Mouse (Mus musculus) CD8-positive naive resting alpha-beta T cell, adult 2 months (primary cell): ENCODE data around the gene Syt6.
"Not testable (repeated sequence)": the region's sequence is repeated elsewhere in the genome, so short reads cannot be mapped to it uniquely, and the experiment has no call there.

Experiments used
- DNase-seq, 2 experiments: peaks; one replicate each; pipeline ENCODE4 v3.0.0; 2022; ENCODE audit warnings: low read depth in 2 of 2, low spot score in 2 of 2

The Syt6 gene

DNA sequence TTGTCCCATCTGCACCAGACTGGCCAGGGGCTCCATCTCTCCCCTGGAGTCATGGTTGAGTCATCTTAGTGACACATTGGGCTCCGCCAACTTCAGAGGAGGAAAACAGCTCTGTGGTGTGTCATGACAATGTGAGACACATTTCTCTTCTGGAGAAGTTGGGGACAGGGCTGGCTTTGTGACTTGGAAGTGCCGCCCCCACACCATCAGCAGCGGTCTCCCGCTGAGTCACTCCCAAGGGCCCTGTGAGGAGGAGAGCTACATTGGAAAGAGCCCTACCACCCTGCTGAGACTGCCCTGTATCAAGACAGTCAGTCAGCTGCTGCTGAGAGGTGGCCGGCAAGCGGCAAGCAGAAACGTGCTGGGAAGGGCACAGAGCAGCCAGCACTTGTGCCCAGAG lies 26.0 kb downstream of the Syt6 start:
- no peak for DNase-seq

DNA sequence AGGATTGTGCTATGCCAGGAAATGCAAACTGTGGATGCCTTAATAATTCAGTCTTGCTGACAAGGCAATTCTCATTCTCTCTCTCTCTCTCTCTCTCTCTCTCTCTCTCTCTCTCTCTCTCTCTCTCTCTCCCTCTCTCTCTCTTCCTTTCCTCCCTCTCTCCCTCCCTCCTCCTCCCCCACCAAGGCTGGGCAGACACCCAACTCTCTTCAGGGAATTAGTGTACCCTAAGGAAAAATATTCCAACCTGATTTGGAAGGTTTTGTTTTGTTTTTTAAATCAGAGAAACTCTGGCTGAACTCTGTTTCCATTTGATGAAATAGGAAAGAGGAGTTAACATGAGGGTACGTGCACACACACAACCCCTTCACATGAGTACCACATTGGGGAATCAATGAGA lies 26.5 kb downstream of the Syt6 start:
- no peak for DNase-seq

GRCm38 (mm10) chr3:103606045-103606597 lies 31.1 kb downstream of the Syt6 start:
- DNase-seq: no peak

DNA sequence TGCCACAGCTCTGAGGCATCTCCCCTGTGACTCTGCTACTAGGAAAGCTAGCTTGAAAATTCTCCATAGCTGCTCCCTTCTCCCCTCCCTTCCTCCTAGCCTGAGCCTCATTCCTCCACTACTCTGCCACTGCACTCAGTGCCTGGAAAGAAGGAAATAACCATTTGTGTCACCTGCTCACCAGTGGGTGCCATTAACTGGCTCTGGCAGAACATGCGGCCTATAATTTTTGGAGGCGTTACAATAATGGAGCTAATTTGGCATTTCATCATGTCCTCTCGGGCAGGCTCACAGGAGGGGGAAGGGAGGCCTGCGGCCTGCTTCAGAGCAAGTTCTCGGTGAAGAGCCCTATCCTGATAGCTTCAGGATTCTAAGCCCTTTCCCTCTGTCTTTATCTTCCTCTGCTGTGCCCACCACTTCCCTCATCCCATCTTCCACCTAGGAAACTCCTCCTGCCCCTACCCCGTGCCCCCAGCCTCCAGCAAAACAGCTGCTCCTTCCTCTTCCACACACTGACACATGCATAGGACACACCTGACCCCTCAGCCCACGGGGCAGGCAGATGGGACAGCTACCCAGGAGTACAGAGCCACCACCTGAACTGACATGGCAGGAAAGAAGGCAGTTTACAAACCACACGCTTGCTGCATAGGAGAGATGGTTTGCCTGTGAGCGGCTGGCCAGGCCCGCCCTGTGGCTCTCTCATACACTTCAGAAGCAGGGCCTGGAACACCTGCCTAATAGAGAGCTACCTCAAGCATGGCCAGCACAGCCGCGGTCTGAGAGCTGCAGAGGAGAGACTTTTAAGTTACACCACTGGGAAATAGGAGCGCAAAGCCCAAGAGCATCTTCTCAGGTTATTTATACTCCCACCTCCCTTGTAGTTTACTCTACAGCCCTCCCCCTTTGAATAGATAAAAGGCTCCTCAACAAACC lies 31.9 kb downstream of the Syt6 start:
- no peak for DNase-seq

DNA sequence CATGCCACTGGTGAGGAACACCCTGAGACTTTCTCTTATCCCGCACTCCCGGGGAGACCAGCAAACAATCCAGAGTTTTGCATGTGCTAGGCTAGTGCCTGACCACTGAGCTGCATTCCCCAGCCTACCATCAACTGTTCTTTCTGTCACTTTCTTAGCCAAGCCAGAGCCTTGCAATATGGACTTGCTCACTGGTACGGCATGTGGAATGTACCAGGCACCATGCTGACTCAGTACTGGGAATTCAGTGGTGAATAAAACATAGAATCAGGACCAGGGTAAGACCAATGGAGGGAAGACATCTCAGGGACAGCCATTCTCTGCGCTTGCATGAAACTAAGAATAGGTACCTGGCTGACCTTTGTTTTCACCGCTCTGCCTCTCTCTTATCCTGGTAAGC lies 35.2 kb downstream of the Syt6 start:
- DNase-seq: no peak

GRCm38 (mm10) chr3:103612636-103613355 lies 37.8 kb downstream of the Syt6 start:
- no peak for DNase-seq

GRCm38 (mm10) chr3:103615621-103616020 lies 40.6 kb downstream of the Syt6 start:
- no peak for DNase-seq

GRCm38 (mm10) chr3:103616981-103617380 lies 42.0 kb downstream of the Syt6 start:
- DNase-seq: no peak

GRCm38 (mm10) chr3:103620101-103620500 lies 45.1 kb downstream of the Syt6 start:
- DNase-seq: no peak

DNA sequence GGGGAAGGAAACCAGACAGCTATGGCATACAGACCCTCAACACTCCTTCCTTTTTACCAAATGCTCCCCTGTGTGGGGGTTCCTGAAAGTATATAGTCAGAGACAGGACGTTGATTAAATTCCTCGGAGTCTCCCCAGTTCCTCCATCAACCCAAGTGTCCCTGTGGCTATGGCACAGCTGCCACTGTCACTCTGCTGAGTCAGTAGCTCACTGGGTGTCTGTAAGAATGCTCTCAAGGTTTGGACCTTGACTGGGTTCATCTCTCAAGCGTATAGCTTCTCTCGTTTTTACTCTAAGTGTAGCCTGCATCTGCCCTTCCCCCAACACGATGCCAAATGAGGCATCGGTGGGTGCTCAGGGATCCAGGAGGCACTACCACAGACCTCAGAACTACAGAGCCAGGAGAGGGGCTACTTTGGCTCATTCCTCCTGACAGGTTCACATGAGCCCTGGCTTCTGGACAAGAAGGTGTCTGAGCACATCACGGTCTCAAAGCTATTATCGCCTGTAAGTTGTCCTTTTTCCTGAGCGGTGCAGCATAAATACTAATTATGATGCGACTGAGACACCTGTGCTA lies 49.0 kb downstream of the Syt6 start:
- no peak for DNase-seq

GRCm38 (mm10) chr3:103624591-103625051 lies 49.6 kb downstream of the Syt6 start:
- DNase-seq: no peak

DNA sequence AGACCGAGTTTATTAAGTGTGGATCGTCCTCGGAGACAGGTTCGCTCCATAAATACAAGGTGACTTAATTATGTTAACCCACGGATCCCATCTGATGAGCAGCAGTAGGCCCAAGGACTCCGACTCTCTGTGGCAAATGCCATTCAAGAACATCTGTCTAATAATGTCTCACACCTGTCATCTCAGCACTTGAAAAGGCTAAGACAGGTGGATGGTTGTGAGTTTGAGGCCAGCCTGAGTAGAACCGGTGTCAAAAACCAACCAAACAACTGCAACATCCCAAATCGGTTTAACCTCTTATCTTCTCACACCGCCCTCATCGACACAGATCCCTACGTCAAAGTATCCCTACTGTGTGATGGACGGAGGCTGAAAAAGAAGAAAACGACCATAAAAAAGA lies 50.1 kb downstream of the Syt6 start:
- DNase-seq: no peak

GRCm38 (mm10) chr3:103626481-103626880 lies 51.5 kb downstream of the Syt6 start:
- DNase-seq: no peak

DNA sequence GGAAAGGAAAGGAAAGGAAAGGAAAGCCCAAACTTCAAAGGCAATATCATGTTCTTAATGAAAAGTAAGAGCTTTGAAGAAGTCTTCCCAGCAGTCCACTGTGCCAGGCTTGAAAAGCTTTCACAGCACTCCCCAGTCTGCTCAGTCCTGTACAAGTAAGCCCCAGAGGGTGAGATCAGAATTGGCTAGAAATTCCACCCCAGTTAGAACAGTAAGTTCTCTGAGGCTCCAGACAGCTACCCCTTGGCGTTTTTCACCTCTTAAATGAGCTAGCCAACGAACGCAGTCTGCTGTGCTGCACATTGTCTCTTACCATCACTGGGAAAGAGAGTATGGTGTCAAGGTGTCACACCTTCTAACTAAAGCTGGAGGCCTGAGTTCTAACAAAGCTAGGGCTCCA lies 52.6 kb downstream of the Syt6 start:
- DNase-seq: no peak

- no peak for DNase-seq
Measured at GRCm38 (mm10) chr3:103633124-103633523, 58.1 kb downstream of the Syt6 start.

GRCm38 (mm10) chr3:103633831-103634230 lies 58.8 kb downstream of the Syt6 start:
- no peak for DNase-seq

DNA sequence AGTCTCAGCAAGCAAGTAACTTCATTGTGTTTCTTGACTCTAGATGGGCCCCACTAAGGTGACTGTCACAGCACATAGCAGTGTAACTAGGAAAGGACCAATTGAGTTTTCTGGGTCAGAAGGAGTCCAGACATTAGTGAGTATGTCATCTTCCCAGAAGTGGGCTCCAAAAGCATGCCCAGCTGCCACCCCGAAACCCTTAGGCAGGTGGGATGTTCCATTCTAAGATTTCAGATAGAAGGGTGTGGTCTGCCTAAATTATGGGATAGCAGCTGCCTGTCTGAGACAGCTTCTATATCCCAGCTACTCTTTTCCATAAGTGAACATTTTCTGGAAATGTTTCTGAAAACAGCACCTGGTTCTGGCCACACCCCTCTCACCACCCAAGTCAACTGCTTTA lies 59.2 kb downstream of the Syt6 start:
- DNase-seq: no peak

GRCm38 (mm10) chr3:103637641-103638040 lies 62.6 kb downstream of the Syt6 start:
- DNase-seq: no peak

DNA sequence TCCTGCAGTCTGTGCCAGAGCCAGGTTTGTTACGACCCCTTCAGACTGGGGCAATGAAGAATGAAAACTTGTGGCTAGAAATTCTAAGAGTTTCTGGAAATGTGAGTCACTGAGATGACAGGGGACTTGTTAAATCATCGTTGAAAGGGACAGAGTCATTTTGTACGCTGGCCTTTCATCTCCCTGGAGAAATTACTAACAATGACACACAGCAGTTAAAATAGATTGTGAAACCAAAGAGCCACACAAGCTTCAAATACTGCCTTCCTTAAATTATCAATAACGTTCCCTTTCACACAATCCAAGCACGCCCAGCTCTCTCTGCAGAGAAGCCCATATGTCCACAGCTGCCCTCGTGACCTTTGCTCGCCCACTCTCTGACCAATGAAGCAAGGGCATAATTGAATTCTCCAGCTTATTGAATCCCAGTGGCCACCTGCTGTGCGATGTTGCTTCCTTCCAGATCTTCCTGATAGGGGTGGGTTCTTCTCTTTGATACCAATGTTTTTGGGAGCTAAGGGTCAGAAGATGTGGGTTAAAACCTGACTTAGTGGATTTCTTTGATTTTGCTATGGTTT lies 65.3 kb downstream of the Syt6 start:
- no peak for DNase-seq

DNA sequence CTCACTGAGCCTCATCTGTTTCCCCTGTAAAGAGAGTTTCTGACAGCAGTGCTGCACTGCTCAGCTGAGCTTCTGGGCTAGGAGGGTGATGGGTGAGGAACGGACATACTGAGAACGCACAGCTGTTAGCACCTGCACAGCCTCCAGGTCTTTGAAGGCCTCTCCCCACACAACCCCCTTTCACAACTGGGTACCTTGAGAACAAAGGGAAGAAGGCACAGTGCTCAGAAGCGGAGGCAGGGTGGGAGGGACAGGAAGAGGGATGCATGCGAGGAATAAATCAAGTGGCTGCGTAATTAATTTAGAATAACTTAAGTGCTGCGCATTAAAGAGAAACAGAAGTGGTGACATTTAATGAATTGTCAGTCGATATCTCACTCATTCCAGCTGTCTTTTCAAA lies 66.3 kb downstream of the Syt6 start:
- DNase-seq: no peak

- not testable (repeated sequence) for DNase-seq
Measured at GRCm38 (mm10) chr3:103645968-103646367, 70.9 kb downstream of the Syt6 start, which contains the start of gene Atg4a-ps. Gene Atg4a-ps (minus strand): TSS chr3:103646068.
